Mouse (Mus musculus): ENCODE measurements around the gene Gm11555.

GRCm38 (mm10) chr11:99690463-99690862, 40.4 kb upstream of the Gm11555 start, which contains the start of gene Gm14190:
- no peak for TF ChIP-seq CTCF (IDR thresholded peaks at IDR 0.05; ENCODE audit: extremely low read depth, insufficient read depth, insufficient read length, insufficient replicate concordance)
- no peak for TF ChIP-seq POLR2A (IDR thresholded peaks at IDR 0.05; ENCODE audit: low read depth, low read length)

All from spleen, adult 2 months (tissue).